Mouse (Mus musculus) bone marrow macrophage, adult 2 months (primary cell): ENCODE measurements at regions not wholly inside any gene's neighbourhood (a gene's known extent, or its start where the extent isn't known, plus 50 kb on each side); places are given as distances from the start of the nearest gene placed in this dataset.

Source experiments
- CTCF ChIP-seq: IDR thresholded peaks from 2 replicates; pipeline ENCODE4 v1.5.1; 2012; ENCODE audit warnings: low read depth, mild to moderate bottlenecking, low read length, moderate library complexity
- POLR2A ChIP-seq: IDR thresholded peaks from 2 replicates; pipeline ENCODE4 v1.6.1; 2012; ENCODE audit warnings: mild to moderate bottlenecking, low read depth, low read length, borderline replicate concordance

GRCm38 (mm10) chr2:124903556-124903955, 164.4 kb upstream of the Slc24a5 start:
- TF ChIP-seq CTCF (no peak), POLR2A (no peak)
